Mouse (Mus musculus) T-helper 1 cell (primary cell): ENCODE measurements around the gene Prr3.

Experiments used
- in situ Hi-C: fragments of 300-600 bp; cut with MboI, MseI; formaldehyde crosslinking; loops from one replicate; pipeline ENCODE4 v1.15.1; 2025; ENCODE audit warnings: high pct_unique_total_duplicates

The Prr3 gene

DNA sequence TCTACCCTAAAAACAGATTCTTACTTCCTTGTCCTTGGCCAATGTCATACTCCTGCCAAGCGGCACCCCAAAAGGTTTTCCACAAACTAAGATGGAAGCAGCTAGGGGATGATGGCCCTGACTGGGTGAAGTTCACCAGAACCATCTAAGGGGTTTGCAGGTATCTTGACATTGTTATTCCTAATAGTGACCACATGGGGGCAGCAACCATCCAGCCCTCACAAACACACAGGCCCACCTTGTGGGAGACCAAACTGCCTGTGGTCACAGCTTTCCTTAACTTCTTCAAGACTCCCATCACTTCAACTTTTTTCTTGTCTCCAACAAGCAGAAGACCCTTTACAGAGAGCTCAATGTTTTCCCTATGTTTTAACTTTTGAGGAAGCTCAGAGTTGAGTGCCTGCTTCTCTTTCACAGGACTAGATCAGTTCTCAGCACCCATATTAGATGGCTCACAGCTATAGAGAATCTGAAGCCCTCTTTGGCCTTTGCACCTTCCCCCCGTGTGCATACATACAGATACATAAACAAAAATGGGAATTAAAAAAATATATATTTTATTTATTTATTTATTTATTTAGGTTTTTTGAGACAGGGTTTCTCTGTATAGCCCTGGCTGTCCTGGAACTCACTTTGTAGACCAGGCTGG, 42.2 kb downstream of the Prr3 start:
- in situ Hi-C loops = loop anchor here (10.0 kb wide), 1 partner anchor 547 kb away; no protein-coding TSS in a partner anchor

DNA sequence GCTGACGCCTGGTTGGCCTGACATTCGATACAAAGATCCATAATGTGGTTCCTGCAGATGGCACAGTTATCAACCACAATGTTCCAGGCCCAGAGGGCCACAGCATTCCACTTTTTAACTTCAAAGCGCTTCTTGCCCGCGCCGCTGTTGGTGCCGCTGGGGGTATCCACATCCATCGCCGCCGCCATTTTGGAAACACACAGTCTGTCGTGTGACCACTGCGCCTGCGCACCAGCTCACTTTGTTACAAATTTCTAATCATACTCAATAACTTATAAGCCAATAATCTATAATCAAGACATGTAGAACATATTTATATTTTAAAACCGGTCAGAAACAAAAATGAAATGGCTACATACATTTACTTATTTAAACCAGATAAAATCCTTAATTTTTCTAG, 44.3 kb downstream of the Prr3 start:
- in situ Hi-C loops = loop anchor here (10.0 kb wide), 1 partner anchor 549 kb away; no protein-coding TSS in a partner anchor

DNA sequence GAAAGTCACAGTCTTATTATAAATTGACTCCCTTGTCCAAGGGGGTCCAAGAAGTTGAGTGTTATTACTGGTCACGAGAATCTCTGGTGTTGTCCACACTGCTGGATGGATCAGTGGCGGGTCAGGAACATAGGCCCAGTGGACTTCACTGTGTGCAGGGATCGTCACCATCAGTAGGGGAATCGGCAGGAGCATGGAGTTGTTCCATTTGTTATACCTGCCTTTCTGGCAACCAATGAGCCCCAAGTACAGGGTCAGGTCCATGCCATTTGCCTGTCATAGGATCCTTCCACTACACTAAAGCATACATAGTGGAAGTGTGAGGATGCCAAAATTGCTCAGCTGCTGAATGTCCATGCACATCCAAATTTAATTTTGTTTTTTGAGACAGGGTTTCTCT, 47.4 kb downstream of the Prr3 start:
- in situ Hi-C loops = loop anchor here (10.0 kb wide), 1 partner anchor 552 kb away; no protein-coding TSS in a partner anchor

DNA sequence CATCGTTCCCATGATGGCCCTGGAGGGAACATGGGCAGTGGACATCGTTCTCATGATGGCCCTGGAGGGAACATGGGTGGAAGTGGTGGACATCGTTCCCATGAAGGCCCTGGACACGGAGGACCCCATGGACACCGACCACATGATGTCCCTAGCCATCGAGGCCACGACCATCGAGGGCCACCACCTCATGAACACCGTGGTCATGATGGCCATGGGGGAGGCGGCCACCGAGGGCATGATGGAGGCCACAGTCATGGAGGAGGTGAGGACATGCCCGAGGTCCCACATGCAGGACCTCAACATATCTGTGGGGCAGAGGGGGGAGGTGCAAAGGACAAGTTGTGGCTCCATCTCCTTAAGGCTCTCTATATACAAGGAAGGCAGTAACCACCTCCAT, 49.4 kb downstream of the Prr3 start:
- in situ Hi-C loops = loop anchor here (10.0 kb wide), 1 partner anchor 554 kb away; no protein-coding TSS in a partner anchor

DNA sequence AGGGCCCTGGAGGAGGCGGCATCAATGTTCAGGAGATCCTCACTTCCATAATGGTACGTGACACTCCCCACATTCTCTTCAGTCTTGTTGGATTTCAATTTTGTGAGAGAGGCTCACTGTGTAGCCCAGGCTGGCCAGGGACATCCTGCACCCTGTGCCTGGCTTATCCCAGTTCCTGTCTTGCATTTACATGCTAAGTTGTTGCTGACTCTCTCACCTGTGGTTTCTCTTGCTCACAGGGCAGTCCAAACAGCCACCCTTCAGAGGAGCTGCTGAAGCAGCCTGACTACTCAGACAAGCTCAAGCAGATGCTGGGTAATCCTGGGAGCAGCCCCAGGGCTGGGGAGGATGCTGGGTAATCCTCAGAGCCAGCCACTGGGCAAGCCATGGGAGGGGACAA, 50.5 kb downstream of the Prr3 start:
- in situ Hi-C loops = loop anchor here (5.0 to 10.0 kb wide), 2 partner anchors 38 to 185 kb away; partner anchors contain the start of gene Abcf1

DNA sequence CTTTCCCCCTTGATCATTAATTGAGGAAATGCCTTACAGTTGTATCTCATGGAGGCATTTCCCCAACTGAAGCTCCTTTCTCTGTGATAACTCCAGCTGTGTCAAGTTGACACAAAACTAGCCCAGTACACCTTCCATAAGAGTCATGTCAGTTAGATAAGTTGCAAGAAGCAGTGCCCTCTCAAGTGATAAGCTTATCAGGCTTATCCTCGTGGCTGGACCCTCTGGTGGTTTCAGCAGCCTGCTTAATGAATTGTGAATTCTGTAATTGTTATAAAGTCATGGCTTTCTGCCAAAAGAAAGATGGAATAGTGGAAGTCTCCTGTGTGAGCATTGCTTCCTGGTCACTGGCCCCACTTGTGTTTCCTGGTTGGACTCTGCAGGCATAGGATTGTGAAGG, 52.6 kb downstream of the Prr3 start:
- in situ Hi-C loops = loop anchor here (5.0 to 10.0 kb wide), 2 partner anchors 40 to 187 kb away; partner anchors contain the start of gene Abcf1

DNA sequence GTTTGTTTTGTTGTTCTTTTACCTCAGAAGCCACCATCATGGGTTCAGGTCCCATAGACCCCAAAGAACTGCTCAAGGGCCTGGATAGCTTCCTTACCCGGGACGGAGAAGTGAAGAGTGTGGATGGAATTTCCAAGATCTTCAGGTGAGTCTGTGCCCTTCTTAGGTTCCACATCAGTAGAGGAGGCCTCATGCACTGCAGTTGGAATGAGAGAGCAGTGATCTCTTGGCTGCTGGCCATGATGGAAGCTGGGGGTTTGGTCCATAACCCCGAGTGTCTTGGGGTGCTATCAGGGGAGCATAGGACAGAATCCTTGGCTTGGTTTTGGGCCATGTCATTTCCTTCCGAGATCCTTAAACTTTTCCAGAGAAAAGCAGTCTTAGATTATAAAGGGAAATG, 56.8 kb downstream of the Prr3 start:
- in situ Hi-C loops = loop anchor here (10.0 kb wide), 1 partner anchor 192 kb away; no protein-coding TSS in a partner anchor

DNA sequence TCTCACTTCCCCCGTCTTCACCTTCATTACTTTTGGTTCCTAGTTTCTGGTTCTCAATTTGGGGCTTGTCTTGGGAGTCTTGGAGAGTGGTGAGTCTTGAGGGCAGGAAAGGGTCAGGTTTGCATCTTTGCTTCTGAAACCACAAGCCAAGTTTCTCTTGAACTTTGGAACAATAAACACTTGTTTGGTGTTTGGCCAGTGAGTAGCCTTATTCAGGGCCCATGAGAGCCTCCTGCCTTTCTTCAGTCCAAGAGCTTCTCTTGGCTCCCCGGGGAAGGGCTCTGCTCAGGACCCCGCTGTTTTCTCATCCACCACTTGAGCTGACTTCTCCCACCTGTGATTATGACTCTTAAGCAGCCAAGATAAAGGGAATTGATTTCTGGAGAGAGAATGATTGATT, 57.5 kb downstream of the Prr3 start:
- in situ Hi-C loops = loop anchor here (10.0 kb wide), 1 partner anchor 192 kb away; no protein-coding TSS in a partner anchor
